In the genomic region with DNA sequence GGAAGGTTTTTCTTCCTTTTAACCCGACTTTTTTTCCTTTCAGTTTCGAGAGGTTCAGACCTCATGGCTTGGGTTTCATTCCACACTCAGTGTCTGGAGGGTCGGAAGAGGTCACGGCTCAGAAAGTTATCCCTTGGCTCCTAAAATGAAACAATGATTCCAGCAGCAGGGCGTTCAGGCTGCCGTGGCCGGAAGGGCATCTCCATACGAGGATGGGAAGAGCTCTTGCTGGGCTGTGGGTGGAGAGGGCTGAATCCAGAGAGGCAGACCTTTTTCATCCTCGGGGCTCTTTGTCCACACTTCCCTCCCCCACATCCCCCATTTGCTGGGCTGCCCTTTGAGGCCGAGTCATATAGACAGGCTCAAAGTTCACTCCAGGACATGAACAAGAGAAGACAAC, we compare ENCODE assay signal across 12 mouse cellular contexts. TPM values are rescaled to one million over a fixed set of nuclear protein-coding genes. Genes with fewer than 3 reads are reported as not detected.
DNase-seq lines count a peak whose midpoint lies in the region; ATAC-seq lines count a peak whose summit lies in the region.
"Had no signal": no experiment of that assay in that cellular context is flagged by ENCODE, and none has a peak within 500 bp of the region (broad histone marks: within the 10 kb centered on the region; RNA-seq: fewer than 3 reads in every experiment).

No protein-coding gene starts in this region.

- H3K9ac ChIP-seq in limb, embryonic 13.5 days = peak overlapping the region; percentile 31; the same call in 1 of the 2 replicates

- no peak overlapping the region for H3K4me2 ChIP-seq in limb, embryonic 13.5 days (replicated peaks)

- H3K27ac ChIP-seq in limb, embryonic 13.5 days = no peak overlapping the region
- no peak overlapping the region for H3K27ac ChIP-seq in limb, embryonic 10.5 days

- no peak for ATAC-seq in limb, embryonic 13.5 days (ENCODE audit: low FRiP score, low read depth)

- WGBS in limb, embryonic 13.5 days = 36% methylated on average over 10 of the region's 10 CpGs
- 30% methylated on average over 10 of the region's 10 CpGs for WGBS in limb, embryonic 10.5 days

- no peak overlapping the region for H3K4me3 ChIP-seq in limb, embryonic 13.5 days
- H3K4me3 ChIP-seq in limb, embryonic 10.5 days = no peak overlapping the region

- no peaks in the 10 kb centered on the region for H3K9me3 ChIP-seq in limb, embryonic 13.5 days
- no peaks in the 10 kb centered on the region for H3K9me3 ChIP-seq in limb, embryonic 10.5 days (replicated peaks)

- H3K36me3 ChIP-seq in limb, embryonic 13.5 days = no peaks in the 10 kb centered on the region
- no peaks in the 10 kb centered on the region for H3K36me3 ChIP-seq in limb, embryonic 10.5 days

- no peaks in the 10 kb centered on the region for H3K27me3 ChIP-seq in limb, embryonic 13.5 days
- no peaks in the 10 kb centered on the region for H3K27me3 ChIP-seq in limb, embryonic 10.5 days (ENCODE audit: low read depth, poor library complexity, severe bottlenecking)

- H3K4me1 ChIP-seq in limb, embryonic 13.5 days = no peaks in the 10 kb centered on the region
- peaks cover 6% of the 10 kb centered on the region; the same call in 1 of the 2 replicates for H3K4me1 ChIP-seq in limb, embryonic 10.5 days

- no peak for DNase-seq in limb, embryonic 10.5 days (ENCODE audit: low spot score)
- DNase-seq in embryo, embryonic 10 days (ENCODE audit: low spot score) = peak; percentile 69
- DNase-seq in gastrocnemius, postnatal 10 days = peak; percentile 19
- DNase-seq in retina, embryonic 14.5 days (ENCODE audit: low spot score) = peak; percentile 24
- no peak for DNase-seq in layer of hippocampus, adult 18-20 months (ENCODE audit: low spot score in 2 of 2)
- no peak for DNase-seq in right cerebral cortex, adult 2 months (ENCODE audit: low spot score in 2 of 2)
- DNase-seq: lung, adult 18-20 months had no signal

RNA-seq across cellular contexts. Expression of a gene that starts 37.6 kb away (rescaled TPM):
- polyA plus RNA-seq in limb, embryonic 13.5 days (2015; fragmentation: Nextera tagmentation; extraction: Ambion mirVana) = not detected in 2 replicates
- 0.11 TPM in 1 of 2 replicates, not detected in the other for polyA plus RNA-seq in limb, embryonic 10.5 days (2016; fragmentation: Nextera tagmentation; extraction: Ambion mirVana)
- not detected for total RNA-seq in gastrocnemius, postnatal 10 days (2021)
- total RNA-seq in layer of hippocampus, adult 18-20 months (2021) = not detected
- total RNA-seq: common myeloid progenitor, adult 5-6 weeks; layer of hippocampus, postnatal 14 days; MEL had no signal
- polyA plus RNA-seq: gonadal fat pad, adult 2 months had no signal

RNA-seq across cellular contexts. Expression of a gene that starts 39.0 kb away (rescaled TPM):
- not detected in 2 replicates for polyA plus RNA-seq in limb, embryonic 13.5 days (2015; fragmentation: Nextera tagmentation; extraction: Ambion mirVana)
- polyA plus RNA-seq in limb, embryonic 10.5 days (2016; fragmentation: Nextera tagmentation; extraction: Ambion mirVana) = not detected in 2 replicates
- total RNA-seq in gastrocnemius, postnatal 10 days (2021) = not detected
- not detected for total RNA-seq in layer of hippocampus, adult 18-20 months (2021)
- total RNA-seq: common myeloid progenitor, adult 5-6 weeks; MEL had no signal

RNA-seq across cellular contexts. Expression of a gene that starts 41.0 kb away (rescaled TPM):
- polyA plus RNA-seq in limb, embryonic 13.5 days (2015; fragmentation: Nextera tagmentation; extraction: Ambion mirVana) = not detected in 2 replicates
- not detected in 2 replicates for polyA plus RNA-seq in limb, embryonic 10.5 days (2016; fragmentation: Nextera tagmentation; extraction: Ambion mirVana)
- total RNA-seq in gastrocnemius, postnatal 10 days (2021) = not detected
- not detected for total RNA-seq in layer of hippocampus, adult 18-20 months (2021)
- total RNA-seq: common myeloid progenitor, adult 5-6 weeks; layer of hippocampus, postnatal 14 days had no signal

Comparison
In these comparisons a context has a peak if more than half of its experiments do, and no peak if none do; other contexts are left out.
1. DNase-seq: peak in embryo, embryonic 10 days (single experiment), gastrocnemius, postnatal 10 days (single experiment) and retina, embryonic 14.5 days (single experiment); none in limb, embryonic 10.5 days (single experiment), layer of hippocampus, adult 18-20 months (0 of 2) and right cerebral cortex, adult 2 months (0 of 2).